Mouse (Mus musculus) embryonic fibroblast, embryonic 13.5 days (primary cell): ENCODE data around the gene Gskip. TPM values are rescaled to one million over a fixed set of nuclear protein-coding genes. Genes with fewer than 3 reads are reported as not detected.

Experiments
- H3K27ac ChIP-seq: 2 replicates; pipeline ENCODE4 v1.5.1; 2012; ENCODE audit warnings: low read length, control low read depth, inconsistent platforms; ENCODE audit not compliant: insufficient read depth
- H3K4me1 ChIP-seq: 2 replicates; pipeline ENCODE4 v1.6.1; 2011; ENCODE audit warnings: low read length; ENCODE audit not compliant: control insufficient read depth, insufficient read depth
- H3K4me3 ChIP-seq: 2 replicates; pipeline ENCODE4 v1.5.1; 2011; ENCODE audit warnings: mild to moderate bottlenecking, control low read depth, low read length; ENCODE audit not compliant: insufficient read depth
- CTCF ChIP-seq: IDR thresholded peaks from 2 replicates; pipeline ENCODE4 v1.5.1; 2011; ENCODE audit warnings: mild to moderate bottlenecking, control low read depth, low read length, moderate library complexity, borderline replicate concordance; ENCODE audit not compliant: insufficient read depth
- POLR2A ChIP-seq: IDR thresholded peaks from 2 replicates; pipeline ENCODE4 v1.6.1; 2011; ENCODE audit warnings: low read depth, mild to moderate bottlenecking, control low read depth, low read length, moderate library complexity
- polyA plus RNA-seq: library from polyadenylated mRNA; stranded (reverse); fragments of >200 nt; gene quantifications from 2 replicates; pipeline ENCODE4 v1.2.4, GENCODE M21; 2011; ENCODE audit warnings: low read depth; ENCODE audit not compliant: missing spikeins, insufficient read length

Gene Gskip
- polyA plus RNA-seq, 1 experiment = 27.7 TPM

- no peak for TF ChIP-seq POLR2A
- TF ChIP-seq CTCF = no peak
- Histone ChIP-seq H3K27ac (no peak overlapping the region), H3K4me1 (no peaks in the 10 kb centered on the region), H3K4me3 (no peak overlapping the region)
Measured at GRCm38 (mm10) chr12:105721452-105722132, 37.0 kb downstream of the Gskip start.

- TF ChIP-seq POLR2A = no peak
- TF ChIP-seq CTCF = no peak
- Histone ChIP-seq H3K27ac (no peak overlapping the region), H3K4me1 (no peaks in the 10 kb centered on the region), H3K4me3 (no peak overlapping the region)
Measured at GRCm38 (mm10) chr12:105722657-105723056, 38.0 kb downstream of the Gskip start.

- Histone ChIP-seq H3K4me3 (no peak overlapping the region), H3K27ac (no peak overlapping the region), H3K4me1 (no peaks in the 10 kb centered on the region)
- no peak for TF ChIP-seq CTCF
- no peak for TF ChIP-seq POLR2A
Measured at GRCm38 (mm10) chr12:105724616-105725015, 40.0 kb downstream of the Gskip start.

GRCm38 (mm10) chr12:105725736-105726135, 41.1 kb downstream of the Gskip start:
- no peaks in the 10 kb centered on the region for H3K4me1 ChIP-seq
- TF ChIP-seq CTCF = no peak
- no peak for TF ChIP-seq POLR2A
- H3K27ac ChIP-seq = no peak overlapping the region
- no peak overlapping the region for H3K4me3 ChIP-seq

- Histone ChIP-seq H3K27ac (no peak overlapping the region), H3K4me1 (no peaks in the 10 kb centered on the region), H3K4me3 (no peak overlapping the region)
- TF ChIP-seq CTCF (no peak), POLR2A (no peak)
Measured at GRCm38 (mm10) chr12:105727268-105727667, 42.6 kb downstream of the Gskip start.

- H3K4me3 ChIP-seq = no peak overlapping the region
Measured at GRCm38 (mm10) chr12:105727964-105728363, 43.3 kb downstream of the Gskip start.

GRCm38 (mm10) chr12:105730851-105731460, 46.3 kb downstream of the Gskip start:
- no peaks in the 10 kb centered on the region for H3K4me1 ChIP-seq
- H3K4me3 ChIP-seq = no peak overlapping the region
- no peak for TF ChIP-seq CTCF
- no peak for TF ChIP-seq POLR2A
- no peak overlapping the region for H3K27ac ChIP-seq

More at GRCm38 (mm10) chr12:105727964-105728363, 43.3 kb downstream of the Gskip start:
- Histone ChIP-seq H3K27ac (no peak overlapping the region), H3K4me1 (no peaks in the 10 kb centered on the region)
- no peak for TF ChIP-seq CTCF
- no peak for TF ChIP-seq POLR2A

GRCm38 (mm10) chr12:105733370-105734159, 48.9 kb downstream of the Gskip start:
- Histone ChIP-seq H3K4me1 (no peaks in the 10 kb centered on the region), H3K4me3 (no peak overlapping the region), H3K27ac (no peak overlapping the region)
- TF ChIP-seq POLR2A (no peak), CTCF (no peak)

- Histone ChIP-seq H3K4me3 (no peak overlapping the region), H3K4me1 (no peaks in the 10 kb centered on the region), H3K27ac (no peak overlapping the region)
- TF ChIP-seq POLR2A (no peak), CTCF (no peak)
Measured at GRCm38 (mm10) chr12:105735226-105735888, 50.7 kb downstream of the Gskip start.

- Histone ChIP-seq H3K4me3 (no peak overlapping the region), H3K27ac (no peak overlapping the region), H3K4me1 (no peaks in the 10 kb centered on the region)
- TF ChIP-seq CTCF (no peak), POLR2A (no peak)
Measured at GRCm38 (mm10) chr12:105735889-105736251, 51.2 kb downstream of the Gskip start.
